Mouse (Mus musculus) embryo, embryonic 10 days (tissue): ENCODE measurements around the gene Kif26a.
A peak's percentile ranks its signal among the peaks of the same experiment; 100 is the strongest.

Experiments used
- DNase-seq: peaks from one replicate; pipeline ENCODE4 v3.0.0-alpha.2; 2015; ENCODE audit warnings: low spot score

The Kif26a gene

GRCm38 (mm10) chr12:112221290-112221689, 75.3 kb downstream of the Kif26a start:
- DNase-seq: no peak

GRCm38 (mm10) chr12:112221754-112222439, 75.9 kb downstream of the Kif26a start:
- peak; percentile 72 for DNase-seq

GRCm38 (mm10) chr12:112223721-112224337, 77.8 kb downstream of the Kif26a start:
- DNase-seq: no peak

- no peak for DNase-seq
Observed at GRCm38 (mm10) chr12:112226238-112226637, 80.2 kb downstream of the Kif26a start.

- DNase-seq: no peak
Observed at GRCm38 (mm10) chr12:112226656-112227055, 80.6 kb downstream of the Kif26a start.

GRCm38 (mm10) chr12:112229084-112229483, 83.1 kb downstream of the Kif26a start:
- DNase-seq: no peak

- DNase-seq: no peak
Observed at GRCm38 (mm10) chr12:112230196-112230595, 84.2 kb downstream of the Kif26a start.
